Mouse (Mus musculus) C3H10T1/2 (cell line): Measurements from ENCODE around the gene Gm6040. TPM values are rescaled to one million over a fixed set of nuclear protein-coding genes. Genes with fewer than 3 reads are reported as not detected.

Experiments used
- polyA plus RNA-seq, 2 experiments: library from polyadenylated mRNA; unstranded; fragments of >200 nt; fragmentation: generic; extraction: Trizol; gene quantifications; one replicate each; pipeline ENCODE4 v1.2.1; 2012; ENCODE audit warnings: missing spikeins in 2 of 2

Gm6040 gene
- not detected for polyA plus RNA-seq

DNA sequence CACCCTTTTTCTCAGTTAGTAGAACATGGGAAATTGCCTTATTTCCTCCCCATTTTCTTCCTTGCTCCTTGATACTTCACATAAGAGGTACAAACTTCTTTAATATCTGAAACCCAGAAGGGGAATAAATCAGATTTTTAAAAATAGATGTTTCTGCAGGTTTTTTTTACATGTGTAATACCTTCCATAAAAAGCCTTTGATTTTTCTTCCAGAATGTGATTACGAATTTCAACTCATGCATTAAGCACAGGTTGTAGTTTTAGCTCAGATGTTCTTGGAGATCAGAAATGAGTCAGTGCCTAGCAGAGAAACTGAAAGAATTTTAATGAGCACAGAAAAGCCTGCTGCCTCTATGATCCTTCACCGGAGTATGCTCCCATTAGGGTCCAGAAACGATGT is at the start of gene Gm6040:
TSS of gene Gm6040 (minus strand) at position 101 of the 400 bp plus-strand sequence.

DNA sequence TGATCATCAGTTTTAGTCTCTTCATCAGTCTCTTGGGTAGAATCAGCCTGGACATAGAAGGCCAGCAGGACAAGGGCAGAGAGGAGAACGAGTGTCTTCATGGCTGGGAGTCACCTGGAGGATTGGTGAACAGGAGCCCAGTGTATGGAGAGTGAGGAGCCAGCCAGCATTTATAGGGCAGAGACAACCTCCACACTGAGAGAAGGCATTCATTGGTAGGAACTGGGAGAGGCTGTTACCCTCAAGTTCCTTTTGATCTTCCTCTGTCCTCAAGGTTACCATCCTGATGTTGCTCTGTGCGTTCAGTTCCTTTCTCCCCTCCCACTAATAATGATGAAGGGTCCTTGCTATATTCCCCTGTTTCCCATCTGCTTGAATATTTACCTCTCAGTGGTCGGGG is 22.7 kb upstream of the Gm6040 start, which contains the start of gene AY761185:
TSS of gene AY761185 (minus strand) at position 101 of the 400 bp plus-strand sequence.

DNA sequence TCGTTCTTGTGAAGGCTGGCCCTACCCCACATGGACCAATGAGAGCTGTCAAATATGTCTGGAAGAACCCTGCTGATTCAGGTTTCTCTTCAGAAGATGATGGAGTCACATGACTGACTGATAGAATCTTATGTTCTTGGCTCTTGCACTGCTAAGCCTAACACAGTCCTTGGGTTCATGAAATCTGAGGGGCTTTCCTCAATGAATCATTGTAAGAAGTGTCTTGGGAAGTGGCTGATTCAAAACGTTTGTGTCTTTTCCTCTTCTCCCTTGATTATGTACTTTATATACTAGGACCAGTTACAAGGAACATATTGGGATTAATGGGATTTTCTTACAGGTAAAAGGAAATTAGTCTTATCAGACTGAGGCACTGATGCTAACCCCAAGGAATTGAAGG is 19.3 kb downstream of the Gm6040 start, which contains the start of gene Gm15056:
TSS of gene Gm15056 (minus strand) at position 101 of the 400 bp plus-strand sequence.

DNA sequence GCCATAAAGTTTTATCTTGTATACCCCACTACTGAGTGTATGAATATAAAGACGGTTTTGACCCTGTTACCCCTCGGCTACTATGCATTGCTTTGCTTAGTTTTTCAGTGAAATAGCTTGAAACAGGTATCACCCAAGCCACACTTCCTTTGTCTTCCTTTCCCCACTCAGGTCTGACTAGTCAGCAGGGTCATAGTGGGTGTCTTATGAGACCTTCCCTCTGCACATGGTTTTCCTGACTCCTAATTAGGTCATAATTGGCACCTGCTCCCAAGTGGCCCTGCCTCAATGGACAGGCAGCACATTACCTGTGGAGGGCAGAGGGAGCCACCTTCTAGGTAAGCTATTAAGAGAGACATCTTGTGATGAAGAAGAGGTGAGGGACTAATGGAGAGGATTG is 29.5 kb downstream of the Gm6040 start, which contains the start of gene Defb33:
TSS of gene Defb33 (plus strand) at position 301 of the 400 bp plus-strand sequence.

Other genes with a start within 250 kb of the Gm6040 start
- gene Defb33, start 29.4 kb downstream of the Gm6040 start, polyA plus RNA-seq, result not detected
- not detected for gene Gm15056, start 19.4 kb downstream of the Gm6040 start, polyA plus RNA-seq
- not detected for gene AY761185, start 22.6 kb upstream of the Gm6040 start, polyA plus RNA-seq
- gene Defa21, start 103.5 kb upstream of the Gm6040 start, polyA plus RNA-seq, result not detected
- gene Defa23, start 133.0 kb upstream of the Gm6040 start, polyA plus RNA-seq, result not detected
- gene Defa35, start 143.0 kb upstream of the Gm6040 start, polyA plus RNA-seq, result not detected
- not detected for gene Defa25, start 162.4 kb upstream of the Gm6040 start, polyA plus RNA-seq
- gene Gm14851, start 174.0 kb upstream of the Gm6040 start, polyA plus RNA-seq, result not detected
- gene Defa30, start 212.6 kb upstream of the Gm6040 start, polyA plus RNA-seq, result not detected
- gene Defa22, start 240.2 kb upstream of the Gm6040 start, polyA plus RNA-seq, result not detected